Mouse (Mus musculus) cerebellum, adult 8-10 months (tissue): Measurements from ENCODE around the gene Bpgm.

Experiments
- DNase-seq: peaks from one replicate; pipeline ENCODE4 v3.0.0; 2022

Bpgm gene

DNA sequence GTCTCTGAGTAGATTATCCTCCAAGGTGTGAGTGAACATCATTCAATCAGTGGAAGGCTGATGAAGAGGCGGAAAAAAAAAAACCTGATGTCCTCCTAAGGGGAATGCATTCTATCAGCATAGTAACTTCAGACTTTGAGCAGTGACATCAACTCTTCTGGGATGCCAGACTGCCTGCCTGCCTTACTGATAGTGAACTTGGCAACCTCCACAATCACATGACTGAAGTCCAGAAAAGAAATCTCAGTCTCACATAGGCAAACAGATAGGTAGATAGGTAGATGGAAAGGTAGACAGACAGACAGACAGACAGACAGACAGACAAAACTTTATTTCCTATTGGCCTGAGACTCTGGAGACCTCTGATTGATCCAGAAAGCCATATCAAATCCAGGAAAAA is 57.0 kb downstream of the Bpgm start:
- DNase-seq, result no peak

GRCm38 (mm10) chr6:34533896-34534295 is 57.9 kb downstream of the Bpgm start:
- DNase-seq, result no peak

GRCm38 (mm10) chr6:34542866-34543265 is 66.9 kb downstream of the Bpgm start:
- DNase-seq, result no peak

DNA sequence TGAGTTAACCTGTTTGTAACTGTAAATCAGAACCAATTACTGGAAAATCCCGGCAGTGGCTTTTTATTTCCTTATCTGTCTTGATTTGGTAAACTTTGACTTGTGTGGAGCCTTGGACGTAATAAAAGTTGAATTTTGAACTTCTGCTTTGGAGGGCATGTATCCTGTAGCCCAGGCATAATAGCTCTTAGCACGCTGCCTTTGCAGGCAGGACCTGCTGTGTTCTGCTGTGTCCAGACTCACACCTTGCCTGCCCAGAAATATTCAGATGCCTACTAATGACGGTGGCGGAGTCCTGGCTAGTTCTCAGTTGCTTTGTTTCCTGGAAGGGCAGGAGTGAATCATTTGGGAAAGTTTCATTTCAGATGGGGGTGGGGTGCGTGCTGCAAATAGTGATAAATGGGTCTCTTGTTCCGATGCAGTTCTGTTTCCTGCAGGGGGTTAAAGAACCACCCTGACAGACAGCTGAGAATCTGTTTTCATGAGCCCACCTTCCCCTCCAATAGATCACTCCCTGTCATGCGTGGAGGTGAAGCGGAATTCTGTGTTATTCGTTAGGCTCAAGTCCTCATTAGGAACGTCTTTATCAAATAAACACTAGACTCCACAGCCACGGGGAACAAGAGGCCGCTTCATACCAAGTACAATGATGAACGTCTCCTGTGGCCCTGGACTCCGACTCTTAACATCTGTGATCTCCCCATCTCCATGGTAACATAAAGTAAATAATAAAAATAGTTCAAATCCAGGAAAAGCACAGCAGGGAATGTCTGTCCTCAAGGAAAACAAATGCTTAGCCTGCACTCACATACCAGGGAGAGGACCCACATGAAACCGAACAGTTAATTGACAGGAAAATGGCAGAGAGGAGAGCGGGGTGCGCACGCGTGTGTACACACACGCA is 67.5 kb downstream of the Bpgm start:
- no peak for DNase-seq

DNA sequence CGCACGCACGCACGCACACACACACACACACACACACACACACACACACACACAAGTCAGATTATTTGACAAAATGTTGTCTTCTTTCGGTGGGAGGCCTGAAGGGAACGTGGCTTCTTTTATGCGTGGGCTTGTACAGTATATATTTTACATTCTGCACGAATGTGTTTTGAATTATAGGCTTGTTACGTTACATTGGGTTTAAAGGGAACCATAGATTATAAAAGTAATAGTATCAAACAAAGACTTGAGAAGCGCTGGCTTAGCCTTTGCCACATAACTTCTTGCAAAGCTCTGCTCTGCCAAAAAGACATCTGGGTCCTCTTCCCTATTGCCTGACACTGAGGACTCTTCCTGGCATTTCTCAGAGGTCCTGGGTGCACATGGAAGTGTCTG is 68.2 kb downstream of the Bpgm start:
- DNase-seq, result no peak

- no peak for DNase-seq
Observed at GRCm38 (mm10) chr6:34545286-34545685, 69.3 kb downstream of the Bpgm start.

DNA sequence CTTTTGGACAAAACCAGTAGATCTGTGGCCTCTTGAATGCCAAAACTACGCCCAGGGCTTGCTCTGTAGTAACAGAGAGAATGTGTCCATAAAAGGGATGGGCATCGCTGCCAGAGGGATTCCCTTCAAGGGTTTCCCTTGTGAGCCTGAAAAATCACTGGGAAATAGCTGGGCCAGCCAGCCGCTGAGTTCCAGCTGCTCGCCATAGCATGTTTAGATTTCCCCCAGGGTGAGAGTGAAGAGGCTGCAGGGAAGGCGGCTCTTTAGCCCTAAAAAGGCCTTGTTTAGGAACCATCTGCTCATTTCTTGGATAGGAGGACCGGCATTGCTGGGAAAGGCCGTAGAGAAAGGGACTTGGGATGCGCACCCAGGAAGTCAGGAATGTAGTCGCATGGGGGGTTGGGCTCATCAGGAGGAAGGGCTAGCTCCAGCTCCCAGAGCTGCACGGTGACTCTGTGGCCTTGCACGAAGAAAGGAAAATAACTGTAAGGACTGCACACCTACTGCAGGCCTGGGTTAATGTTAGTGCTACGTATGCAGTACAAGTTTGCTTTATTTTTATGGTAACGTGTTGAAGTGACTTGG is 72.5 kb downstream of the Bpgm start:
- DNase-seq, result no peak

GRCm38 (mm10) chr6:34549017-34549416 is 73.0 kb downstream of the Bpgm start:
- peak; percentile 55 for DNase-seq

GRCm38 (mm10) chr6:34552489-34553157 is 76.6 kb downstream of the Bpgm start:
- DNase-seq, result no peak

GRCm38 (mm10) chr6:34554291-34554997 is 78.4 kb downstream of the Bpgm start:
- DNase-seq, result no peak
